Mouse (Mus musculus) embryo, embryonic 10 days (tissue): Measurements from ENCODE around the gene Plcl2.

ENCODE experiments used
- DNase-seq: peaks from one replicate; pipeline ENCODE4 v3.0.0-alpha.2; 2015; ENCODE audit warnings: low spot score

Gene Plcl2

GRCm38 (mm10) chr17:50735955-50736533, 226.8 kb downstream of the Plcl2 start:
- DNase-seq: no peak

- no peak for DNase-seq
Observed at GRCm38 (mm10) chr17:50737068-50737467, 227.9 kb downstream of the Plcl2 start.
